Mouse (Mus musculus) embryonic facial prominence, embryonic 10.5 days (tissue): ENCODE results near the gene Agap2. TPM values are rescaled to one million over a fixed set of nuclear protein-coding genes. Genes with fewer than 3 reads are reported as not detected.
"Not testable (repeated sequence)": the region's sequence is repeated elsewhere in the genome, so short reads cannot be mapped to it uniquely, and the experiment has no call there.

Source experiments
- DNase-seq: peaks from one replicate; pipeline ENCODE4 v3.0.0-alpha.2; 2017; ENCODE audit warnings: low spot score
- H3K27ac ChIP-seq: fragments of 300-500 bp; sonication (generic); replicated peaks from 2 replicates; pipeline ENCODE4 v1.5.1; 2016; ENCODE audit warnings: mild to moderate bottlenecking
- H3K27me3 ChIP-seq: fragments of 300-500 bp; sonication (generic); replicated peaks from 2 replicates; pipeline ENCODE4 v1.6.1; 2016; ENCODE audit warnings: low read depth, mild to moderate bottlenecking; ENCODE audit not compliant: poor library complexity, severe bottlenecking
- H3K36me3 ChIP-seq: fragments of 300-500 bp; sonication (generic); replicated peaks from 2 replicates; pipeline ENCODE4 v1.6.1; 2016; ENCODE audit warnings: mild to moderate bottlenecking, moderate library complexity
- H3K4me1 ChIP-seq: fragments of 300-500 bp; sonication (generic); 2 replicates; pipeline ENCODE4 v1.6.1; 2016
- H3K4me3 ChIP-seq: fragments of 300-500 bp; sonication (generic); 2 replicates; pipeline ENCODE4 v1.5.1; 2016; ENCODE audit warnings: mild to moderate bottlenecking, moderate library complexity
- H3K9me3 ChIP-seq: fragments of 300-500 bp; sonication (generic); 2 replicates; pipeline ENCODE4 v1.6.1; 2016; ENCODE audit warnings: mild to moderate bottlenecking
- WGBS: fragments of 180-500 bp; shearing (Covaris S2); methylation state at CpG from one replicate; pipeline ENCODE4 v1.1.7; 2016; 5-methylcytosine and 5-hydroxymethylcytosine counted together
- polyA plus RNA-seq: library from polyadenylated mRNA; unstranded; fragments of >200 nt; fragmentation: Nextera tagmentation; extraction: Ambion mirVana; gene quantifications from 2 replicates; pipeline ENCODE4 v1.2.1, GENCODE M21; 2016

Agap2 gene
- polyA plus RNA-seq, 1 experiment from 2014 or later = 0.04 TPM

- Histone ChIP-seq H3K9me3 (no peaks in the 10 kb centered on the region), H3K27ac (0 out of 2 replicates have a peak overlapping the region, but pooled peaks have one; percentile 92), H3K36me3 (peaks cover 26% of the 10 kb centered on the region), H3K4me1 (peaks cover 42% of the 10 kb centered on the region), H3K27me3 (peaks cover 15% of the 10 kb centered on the region), H3K4me3 (peak overlapping the region; percentile 79)
- DNase-seq = no peak
- 84% methylated on average over 9 of the region's 9 CpGs for WGBS
Measured at GRCm38 (mm10) chr10:127071203-127071602, 3.9 kb upstream of the Agap2 start.

GRCm38 (mm10) chr10:127072270-127072669 lies 2.8 kb upstream of the Agap2 start:
- Histone ChIP-seq H3K36me3 (peaks cover 15% of the 10 kb centered on the region), H3K4me1 (peaks cover 39% of the 10 kb centered on the region), H3K27me3 (peaks cover 26% of the 10 kb centered on the region)
- not testable (repeated sequence) for H3K4me3 ChIP-seq, DNase-seq, H3K9me3 ChIP-seq, H3K27ac ChIP-seq
- 88% methylated on average over 4 of the region's 4 CpGs for WGBS

DNA sequence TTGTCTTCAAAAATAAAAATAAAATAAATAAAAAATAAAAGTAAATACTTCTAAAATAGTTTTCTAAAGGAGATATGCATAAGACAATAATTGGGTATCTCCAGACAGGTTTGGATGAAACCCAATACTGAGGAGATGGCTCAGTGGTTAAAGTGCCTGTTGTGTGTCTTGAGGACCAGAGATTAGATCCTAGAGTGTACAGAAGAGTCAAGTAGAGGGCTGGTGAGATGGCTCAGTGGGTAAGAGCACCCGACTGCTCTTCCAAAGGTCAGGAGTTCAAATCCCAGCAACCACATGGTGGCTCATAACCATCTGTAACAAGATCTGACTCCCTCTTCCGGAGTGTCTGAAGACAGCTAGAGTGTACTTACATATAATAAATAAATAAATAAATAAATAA lies 2.1 kb upstream of the Agap2 start:
- 82% methylated on average over 2 of the region's 2 CpGs for WGBS
- not testable (repeated sequence) for H3K36me3 ChIP-seq, H3K9me3 ChIP-seq, DNase-seq, H3K4me3 ChIP-seq, H3K27ac ChIP-seq
- peaks cover 42% of the 10 kb centered on the region for H3K4me1 ChIP-seq
- H3K27me3 ChIP-seq = peaks cover 33% of the 10 kb centered on the region

GRCm38 (mm10) chr10:127073981-127074380 lies 1.1 kb upstream of the Agap2 start:
- no peak for DNase-seq

GRCm38 (mm10) chr10:127075651-127076050 lies 567 bp downstream of the Agap2 start:
- Histone ChIP-seq H3K36me3 (no peaks in the 10 kb centered on the region), H3K4me1 (peaks cover 53% of the 10 kb centered on the region), H3K27ac (no peak overlapping the region), H3K9me3 (no peaks in the 10 kb centered on the region), H3K4me3 (no peak overlapping the region), H3K27me3 (peaks cover 59% of the 10 kb centered on the region)
- WGBS = 74% methylated on average over 8 of the region's 8 CpGs
- no peak for DNase-seq

More at GRCm38 (mm10) chr10:127073981-127074380, 1.1 kb upstream of the Agap2 start:
- H3K27me3 ChIP-seq = peaks cover 43% of the 10 kb centered on the region
- H3K9me3 ChIP-seq = no peaks in the 10 kb centered on the region
- H3K36me3 ChIP-seq = no peaks in the 10 kb centered on the region
- H3K4me3 ChIP-seq = no peak overlapping the region
- H3K4me1 ChIP-seq = peaks cover 42% of the 10 kb centered on the region
- 99% methylated on average over 1 of the region's 1 CpGs for WGBS
- H3K27ac ChIP-seq = no peak overlapping the region

GRCm38 (mm10) chr10:127076082-127076481 lies 998 bp downstream of the Agap2 start:
- peaks cover 64% of the 10 kb centered on the region for H3K27me3 ChIP-seq

GRCm38 (mm10) chr10:127077515-127077914 lies 2.4 kb downstream of the Agap2 start:
- WGBS = 6% methylated on average over 10 of the region's 10 CpGs
- Histone ChIP-seq H3K4me1 (peaks cover 61% of the 10 kb centered on the region), H3K9me3 (no peaks in the 10 kb centered on the region), H3K27me3 (peaks cover 78% of the 10 kb centered on the region), H3K4me3 (peak overlapping the region; percentile 72; the same call in 1 of the 2 replicates), H3K27ac (no peak overlapping the region), H3K36me3 (no peaks in the 10 kb centered on the region)
- DNase-seq = no peak

More at GRCm38 (mm10) chr10:127076082-127076481, 998 bp downstream of the Agap2 start:
- H3K9me3 ChIP-seq = no peaks in the 10 kb centered on the region
- 49% methylated on average over 4 of the region's 4 CpGs for WGBS
- H3K36me3 ChIP-seq = no peaks in the 10 kb centered on the region
- peaks cover 53% of the 10 kb centered on the region for H3K4me1 ChIP-seq
- no peak overlapping the region for H3K27ac ChIP-seq
- DNase-seq = no peak
- H3K4me3 ChIP-seq = no peak overlapping the region

DNA sequence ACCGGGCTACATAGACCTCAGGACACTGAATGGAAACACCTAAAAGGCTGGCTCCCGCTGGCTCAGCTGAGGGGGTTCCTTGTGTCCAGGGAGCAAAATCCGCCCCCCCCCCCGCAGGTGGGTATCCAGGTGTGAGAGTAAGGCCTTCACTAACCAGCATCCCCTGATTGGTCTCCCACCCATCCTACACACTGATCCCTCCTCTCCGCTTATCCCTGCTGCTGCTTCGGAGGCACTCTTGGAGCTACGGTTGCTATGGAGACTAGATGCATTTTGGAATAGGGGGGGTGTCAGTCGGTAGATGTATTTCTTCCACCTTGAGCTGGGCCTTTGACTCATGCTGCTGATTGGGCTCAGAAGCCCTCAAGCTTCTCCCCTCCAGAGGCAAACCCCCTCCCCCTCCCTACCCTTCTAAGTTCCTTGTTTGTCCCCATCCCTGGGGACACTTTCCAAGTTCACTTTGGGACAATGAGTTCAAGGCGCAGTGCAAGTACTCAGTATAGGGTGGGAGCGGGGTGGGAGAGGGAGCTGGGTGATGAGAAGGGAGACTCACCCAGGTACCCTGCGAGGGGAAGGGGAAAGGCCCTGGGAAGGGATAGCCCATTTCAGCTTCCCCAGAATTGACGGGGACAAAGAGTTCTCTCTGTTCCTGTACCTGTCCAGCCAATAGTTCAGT lies 3.1 kb downstream of the Agap2 start:
- Histone ChIP-seq H3K27ac (no peak overlapping the region), H3K4me1 (peaks cover 61% of the 10 kb centered on the region), H3K9me3 (no peaks in the 10 kb centered on the region), H3K27me3 (peaks cover 84% of the 10 kb centered on the region), H3K36me3 (no peaks in the 10 kb centered on the region), H3K4me3 (peak overlapping the region; percentile 72)
- WGBS = 3% methylated on average over 12 of the region's 12 CpGs
- no peak for DNase-seq

- under 1% methylated on average over 48 of the region's 49 CpGs for WGBS
- Histone ChIP-seq H3K4me1 (peaks cover 65% of the 10 kb centered on the region), H3K27ac (peak overlapping the region; percentile 71)
Measured at GRCm38 (mm10) chr10:127078677-127079575, 3.8 kb downstream of the Agap2 start.

DNA sequence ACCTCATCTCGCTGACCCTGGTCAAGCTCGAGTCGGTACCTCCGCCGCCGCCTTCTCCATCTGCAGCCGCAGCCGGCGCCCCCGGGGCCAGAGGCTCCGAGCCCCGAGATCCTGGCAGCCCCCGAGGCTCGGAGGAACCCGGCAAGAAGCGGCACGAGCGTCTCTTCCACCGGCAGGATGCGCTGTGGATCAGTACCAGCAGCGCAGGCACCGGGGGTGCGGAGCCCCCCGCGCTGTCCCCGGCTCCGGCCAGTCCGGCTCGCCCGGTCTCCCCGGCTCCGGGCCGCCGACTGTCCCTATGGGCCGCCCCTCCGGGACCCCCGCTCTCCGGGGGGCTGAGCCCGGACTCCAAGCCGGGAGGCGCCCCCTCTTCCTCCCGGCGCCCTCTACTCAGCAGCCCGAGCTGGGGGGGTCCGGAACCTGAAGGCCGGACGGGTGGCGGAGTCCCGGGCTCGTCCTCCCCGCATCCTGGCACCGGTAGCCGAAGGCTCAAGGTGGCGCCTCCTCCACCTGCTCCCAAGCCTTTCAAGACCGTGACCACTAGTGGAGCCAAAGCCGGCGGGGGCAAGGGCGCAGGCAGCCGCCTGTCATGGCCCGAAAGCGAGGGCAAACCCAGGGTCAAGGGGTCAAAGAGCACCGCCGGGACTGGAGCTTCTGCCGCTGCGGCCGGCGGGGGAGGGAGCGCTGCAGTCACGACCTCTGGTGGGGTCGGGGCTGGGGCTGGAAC lies 4.7 kb downstream of the Agap2 start:
- peaks cover 65% of the 10 kb centered on the region for H3K4me1 ChIP-seq
- H3K4me3 ChIP-seq = peak overlapping the region; percentile 72
- no peaks in the 10 kb centered on the region for H3K9me3 ChIP-seq
- no peaks in the 10 kb centered on the region for H3K36me3 ChIP-seq
- peak overlapping the region; percentile 71 for H3K27ac ChIP-seq
- peaks cover 100% of the 10 kb centered on the region for H3K27me3 ChIP-seq
- DNase-seq = peak; percentile 60
- 1% methylated on average over 70 of the region's 70 CpGs for WGBS

More at GRCm38 (mm10) chr10:127078677-127079575, 3.8 kb downstream of the Agap2 start:
- Histone ChIP-seq H3K4me3 (peak overlapping the region; percentile 72), H3K36me3 (no peaks in the 10 kb centered on the region), H3K27me3 (peaks cover 92% of the 10 kb centered on the region), H3K9me3 (no peaks in the 10 kb centered on the region)
- peak; percentile 77 for DNase-seq

- peak; percentile 44 for DNase-seq
Measured at GRCm38 (mm10) chr10:127080901-127081780, 6.1 kb downstream of the Agap2 start.

More at GRCm38 (mm10) chr10:127080901-127081780, 6.1 kb downstream of the Agap2 start:
- H3K36me3 ChIP-seq = no peaks in the 10 kb centered on the region
- 3% methylated on average over 48 of the region's 48 CpGs for WGBS
- peaks cover 93% of the 10 kb centered on the region for H3K27me3 ChIP-seq
- H3K4me1 ChIP-seq = peaks cover 56% of the 10 kb centered on the region
- H3K27ac ChIP-seq = no peak overlapping the region
- H3K4me3 ChIP-seq = peak overlapping the region; percentile 72
- H3K9me3 ChIP-seq = no peaks in the 10 kb centered on the region
